Mouse (Mus musculus) natural killer cell, adult 2 months (primary cell): ENCODE measurements around the gene Fos.
"Not testable (repeated sequence)": the region's sequence is repeated elsewhere in the genome, so short reads cannot be mapped to it uniquely, and the experiment has no call there.

ENCODE experiments used
- DNase-seq, 2 experiments: peaks; one replicate each; pipeline ENCODE4 v3.0.0; 2022; ENCODE audit warnings: low spot score in 2 of 2

The Fos gene

DNA sequence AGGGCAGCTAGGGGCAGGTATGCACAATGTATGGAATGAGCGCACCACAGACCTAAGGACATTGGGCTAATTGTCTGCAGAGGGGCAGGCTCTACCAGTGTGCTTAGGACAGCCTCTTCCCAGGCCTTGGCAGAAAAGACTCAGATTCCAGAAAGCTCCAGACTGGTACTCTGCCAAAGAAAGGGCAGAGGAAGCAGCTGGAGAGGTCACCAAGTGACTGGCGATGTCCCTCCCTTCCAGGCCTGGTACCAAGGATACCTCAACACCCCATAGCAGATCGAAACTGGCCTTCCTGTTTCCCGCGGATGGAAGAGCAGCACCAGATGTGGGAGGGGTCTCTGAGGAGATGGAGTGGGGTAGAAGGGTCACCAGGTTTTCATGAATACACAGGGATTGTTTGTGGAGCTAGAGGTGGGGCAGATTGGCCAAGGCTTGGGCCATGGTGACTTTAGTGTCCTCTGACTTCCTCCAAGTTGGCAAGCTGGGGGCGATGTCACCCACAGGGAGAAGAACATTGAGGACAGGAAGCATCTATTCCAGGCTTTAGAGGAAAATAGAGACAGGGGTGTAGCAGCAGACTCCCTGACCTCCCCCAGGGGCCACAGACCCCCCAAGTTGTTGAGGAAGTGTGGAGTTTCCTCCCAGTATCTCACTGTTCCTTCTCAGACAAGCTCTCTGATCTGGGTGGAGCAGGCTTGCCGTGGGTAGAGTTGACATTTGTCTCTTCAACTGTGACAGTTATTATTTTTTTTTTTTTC lies 49.1 kb downstream of the Fos start:
- DNase-seq = no peak

DNA sequence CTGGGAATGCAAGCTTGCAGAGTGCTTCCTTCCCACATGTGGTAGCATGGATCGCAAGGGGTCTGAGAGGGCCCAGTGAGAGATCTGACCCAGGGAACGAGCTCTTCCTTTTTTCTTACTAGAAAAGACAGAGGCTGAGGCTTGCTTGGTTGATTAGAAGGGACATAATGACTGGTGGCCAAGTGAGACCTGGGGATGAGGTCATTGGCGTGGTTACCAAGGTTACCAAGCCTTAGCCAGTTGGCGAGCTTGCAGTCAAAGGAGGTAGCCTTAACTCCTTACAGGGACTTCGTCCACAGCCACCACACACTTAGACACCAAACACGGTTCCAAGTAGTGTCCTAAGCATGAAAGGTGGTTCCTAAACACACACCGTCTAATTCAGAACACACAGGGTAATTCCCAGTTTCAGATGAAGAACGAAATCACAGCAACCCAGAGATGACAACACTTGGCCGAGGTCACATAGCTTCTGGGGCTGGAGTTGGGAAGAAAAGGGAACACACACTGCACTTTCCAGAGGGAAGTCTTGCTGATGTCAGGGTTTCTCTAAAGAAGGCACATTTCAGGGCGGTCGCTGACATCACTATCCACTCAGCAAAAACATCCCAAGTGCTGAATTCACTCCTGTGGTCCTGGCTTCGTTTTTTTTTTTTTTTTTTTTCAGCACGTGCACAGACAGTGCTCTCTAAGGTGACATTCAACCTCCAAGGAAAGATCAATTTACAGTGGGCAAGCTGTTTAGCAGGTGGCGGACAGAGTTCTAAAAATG lies 49.9 kb downstream of the Fos start:
- no peak for DNase-seq

GRCm38 (mm10) chr12:85524193-85524858 lies 50.6 kb downstream of the Fos start:
- DNase-seq = no peak

GRCm38 (mm10) chr12:85524859-85525495 lies 51.3 kb downstream of the Fos start:
- not testable (repeated sequence) for DNase-seq
